In the genomic region with DNA sequence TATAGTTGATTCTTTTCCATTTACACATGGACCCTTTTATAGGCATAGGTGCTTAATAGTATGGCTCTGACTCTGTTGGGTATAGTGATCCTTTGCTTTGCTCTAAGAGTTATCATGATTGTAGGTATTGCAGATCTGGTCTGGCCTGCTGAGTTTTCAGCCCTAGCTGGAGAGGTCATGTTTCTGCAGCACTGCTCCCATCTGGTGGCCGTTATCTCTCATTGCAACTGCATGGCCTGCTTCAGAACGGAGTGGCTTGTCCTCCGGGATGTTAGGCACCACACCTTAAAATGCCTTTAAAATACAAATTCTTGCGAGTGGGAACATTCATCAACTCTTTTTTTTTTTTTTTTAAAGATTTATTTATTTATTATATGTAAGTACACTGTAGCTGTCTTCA, we compare ENCODE assay signal across 8 mouse cellular contexts.
DNase-seq lines count a peak whose midpoint lies in the region; ATAC-seq lines count a peak whose summit lies in the region.

No protein-coding gene starts in this region.

- 20% methylated on average over 4 of the region's 4 CpGs for WGBS in liver, embryonic 12.5 days (ENCODE audit: insufficient replicate concordance)

- no peak overlapping the region for H3K9ac ChIP-seq in liver, embryonic 12.5 days

- no peaks in the 10 kb centered on the region for H3K4me1 ChIP-seq in liver, embryonic 12.5 days

- no peak overlapping the region for H3K4me2 ChIP-seq in liver, embryonic 12.5 days

- peak; percentile 47 to 66 for DNase-seq in CD8-positive naive resting alpha-beta T cell, adult 2 months (ENCODE audit: low read depth in 2 of 2, low spot score in 2 of 2)
- DNase-seq in ZHBTc4 (ENCODE audit: low read depth, low spot score) = peak; percentile 83
- DNase-seq in cerebellum, postnatal 36 days = peak; percentile 75 to 86
- peak; percentile 61 to 72 for DNase-seq in kidney, adult 8-10 months
- DNase-seq in retina, adult 2 months (ENCODE audit: low read depth, low spot score) = peak; percentile 57
- peak; percentile 55 to 56 for DNase-seq in thymus, postnatal 36 days

- H3K27me3 ChIP-seq in liver, embryonic 12.5 days (replicated peaks) = no peaks in the 10 kb centered on the region

- H3K27ac ChIP-seq in liver, embryonic 12.5 days = no peak overlapping the region

- H3K4me3 ChIP-seq in liver, embryonic 12.5 days = no peak overlapping the region

- peaks cover 17% of the 10 kb centered on the region for H3K36me3 ChIP-seq in liver, embryonic 12.5 days

- no peaks in the 10 kb centered on the region for H3K9me3 ChIP-seq in liver, embryonic 12.5 days (replicated peaks)

- ATAC-seq in granulocyte monocyte progenitor cell, adult 5-6 weeks (replicated peaks; ENCODE audit: poor library complexity, severe bottlenecking) = peak; percentile 81
- peak; percentile 68 for ATAC-seq in liver, embryonic 12.5 days
